Mouse (Mus musculus): ENCODE data around the gene Mcf2l. TPM values are rescaled to one million over a fixed set of nuclear protein-coding genes. Genes with fewer than 3 reads are reported as not detected.

Gene Mcf2l
- polyA plus RNA-seq, 1 experiment from 2014 or later, result 97.0 TPM

DNA sequence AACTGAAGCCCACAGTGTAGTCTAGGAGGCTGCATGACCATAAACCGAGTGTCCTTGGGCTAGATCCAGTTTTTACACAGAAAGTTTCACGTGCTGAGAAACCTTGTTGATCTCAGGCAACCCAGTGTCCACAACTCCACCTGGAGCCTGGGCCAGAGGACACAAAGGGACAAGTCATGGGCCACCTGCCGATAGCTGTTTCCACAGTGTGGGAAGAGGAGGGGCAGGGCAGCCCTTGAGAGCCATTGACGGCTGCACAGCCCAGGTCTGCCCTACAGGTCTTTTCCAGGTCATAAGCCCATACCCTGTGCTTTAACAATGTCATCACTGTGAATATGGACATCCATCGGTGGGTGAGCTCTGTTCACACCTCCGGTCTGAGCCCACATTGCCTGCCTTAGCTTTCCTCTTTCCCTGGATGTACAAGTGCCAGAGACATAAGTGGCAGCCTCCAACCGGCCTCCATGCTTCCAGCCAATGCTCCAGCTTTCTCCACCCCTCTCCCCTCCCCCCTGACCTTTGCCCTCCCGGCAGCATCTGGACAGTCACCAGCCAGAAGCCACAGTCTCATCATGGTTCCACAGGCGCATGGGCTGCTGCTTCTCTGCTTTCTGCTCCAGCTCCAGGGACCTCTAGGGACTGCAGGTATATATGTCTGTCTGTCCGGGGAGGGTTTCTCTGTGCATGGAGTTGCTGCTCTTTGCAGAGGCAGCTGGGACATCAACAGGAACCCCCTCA lies 152.1 kb downstream of the Mcf2l start, which contains the start of gene F7:
TSS of gene F7 (plus strand) at position 548 of the 738 bp plus-strand sequence.
- Histone ChIP-seq H3K36me3 (peaks cover 3% of the 10 kb centered on the region; the same call in 1 of the 2 replicates), H3K4me1 (no peaks in the 10 kb centered on the region), H3K27me3 (replicated peaks) (no peaks in the 10 kb centered on the region), H3K27ac (no peak within 1 kb of the TSS), H3K4me2 (replicated peaks) (no peak within 1 kb of the TSS), H3K9ac (no peak within 1 kb of the TSS), H3K9me3 (no peaks in the 10 kb centered on the region), H3K4me3 (no peak within 1 kb of the TSS)
- no peak for ATAC-seq (ENCODE audit: low FRiP score, low read depth)
- WGBS, result 70% methylated on average over 10 of the region's 10 CpGs

DNA sequence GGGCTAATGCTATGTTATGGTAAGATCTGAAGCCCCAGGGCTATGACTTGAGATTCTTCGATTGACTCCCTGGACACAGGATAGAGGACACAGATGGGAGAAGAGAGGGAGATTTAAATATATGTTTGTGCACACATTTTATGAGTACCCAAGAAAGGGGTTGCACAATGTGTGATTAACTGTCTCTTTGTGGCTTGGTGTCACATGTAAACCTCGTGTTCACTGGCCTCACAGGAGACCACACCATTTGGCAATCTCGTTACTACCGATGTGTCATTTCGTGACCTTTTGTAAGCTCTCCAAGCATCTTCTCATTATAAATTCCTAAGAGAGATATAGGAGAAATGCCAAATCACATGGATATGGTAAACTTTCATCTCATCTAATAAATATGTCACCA lies 154.0 kb downstream of the Mcf2l start:
- Histone ChIP-seq H3K27me3 (replicated peaks) (no peaks in the 10 kb centered on the region), H3K4me1 (no peaks in the 10 kb centered on the region), H3K4me3 (no peak overlapping the region), H3K36me3 (no peaks in the 10 kb centered on the region), H3K9me3 (no peaks in the 10 kb centered on the region), H3K27ac (no peak overlapping the region), H3K4me2 (replicated peaks) (no peak overlapping the region), H3K9ac (no peak overlapping the region)
- 88% methylated on average over 5 of the region's 5 CpGs for WGBS
- no peak for ATAC-seq (ENCODE audit: low FRiP score, low read depth)

DNA sequence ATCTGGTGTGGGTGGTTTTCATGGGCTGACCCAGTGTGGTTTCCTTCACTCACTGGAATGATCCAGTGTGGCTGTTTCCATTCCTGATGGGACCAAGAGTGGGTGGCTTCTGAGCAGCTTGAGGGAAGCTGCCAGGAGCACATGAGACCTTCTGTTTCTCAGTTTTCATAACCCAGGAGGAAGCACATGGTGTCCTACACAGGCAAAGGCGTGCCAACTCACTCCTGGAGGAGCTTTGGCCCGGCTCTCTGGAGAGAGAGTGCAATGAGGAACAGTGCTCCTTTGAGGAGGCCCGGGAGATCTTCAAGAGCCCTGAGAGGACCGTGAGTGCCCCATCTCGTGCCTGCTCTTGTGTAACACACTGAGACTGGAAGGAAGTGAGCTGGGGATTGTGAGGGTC lies 154.9 kb downstream of the Mcf2l start:
- Histone ChIP-seq H3K27me3 (replicated peaks) (no peaks in the 10 kb centered on the region), H3K9me3 (no peaks in the 10 kb centered on the region), H3K4me1 (no peaks in the 10 kb centered on the region), H3K27ac (no peak overlapping the region), H3K4me3 (no peak overlapping the region), H3K4me2 (replicated peaks) (no peak overlapping the region), H3K9ac (no peak overlapping the region), H3K36me3 (no peaks in the 10 kb centered on the region)
- WGBS, result 79% methylated on average over 5 of the region's 5 CpGs
- no peak for ATAC-seq (ENCODE audit: low FRiP score, low read depth)

DNA sequence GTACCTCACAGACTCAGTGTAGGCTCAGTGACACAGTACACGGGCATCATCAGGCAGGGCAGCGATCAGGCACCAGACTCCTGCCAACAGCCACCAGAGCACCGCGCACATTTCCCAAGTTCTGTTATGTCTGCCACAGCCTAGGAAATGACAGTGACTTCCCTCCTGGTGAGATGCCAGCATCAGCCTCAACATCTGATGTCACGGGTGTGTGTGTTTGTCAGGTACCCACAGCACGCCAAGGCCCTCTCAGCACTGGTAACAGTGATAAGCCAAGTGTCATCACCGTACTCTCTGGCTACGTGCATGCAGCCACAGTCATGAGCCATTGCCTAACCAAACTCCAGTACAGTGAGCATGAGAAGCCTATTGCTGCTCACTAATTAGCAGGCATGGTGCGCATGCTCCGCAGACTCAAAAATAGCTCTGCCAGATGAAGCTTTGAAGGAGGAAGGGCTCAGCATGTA lies 162.8 kb downstream of the Mcf2l start:
- Histone ChIP-seq H3K27me3 (replicated peaks) (no peaks in the 10 kb centered on the region), H3K27ac (no peak overlapping the region), H3K4me1 (no peaks in the 10 kb centered on the region), H3K4me3 (no peak overlapping the region), H3K36me3 (no peaks in the 10 kb centered on the region), H3K9ac (no peak overlapping the region), H3K9me3 (no peaks in the 10 kb centered on the region), H3K4me2 (replicated peaks) (no peak overlapping the region)
- no peak for ATAC-seq (ENCODE audit: low FRiP score, low read depth)
- WGBS, result 93% methylated on average over 10 of the region's 10 CpGs

DNA sequence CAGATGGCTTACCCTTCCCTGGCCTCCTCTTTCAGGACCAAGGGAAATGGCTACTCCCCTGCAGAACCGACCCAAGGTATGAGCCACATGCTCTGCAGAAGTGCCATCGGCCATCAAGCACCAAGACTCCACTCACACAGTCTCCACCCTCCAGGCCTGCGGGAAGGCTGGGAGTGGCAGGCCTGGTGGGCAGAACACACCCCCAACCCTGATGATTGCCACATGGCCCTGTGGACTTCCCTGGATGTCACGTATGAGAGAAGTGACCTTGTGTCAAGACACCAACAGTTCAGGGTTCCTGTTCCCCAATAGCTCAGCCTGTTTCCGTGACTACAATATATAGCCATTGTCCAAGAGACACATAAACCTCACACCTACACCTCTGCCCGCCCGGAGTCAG lies 163.4 kb downstream of the Mcf2l start, which contains the start of gene F10:
TSS of gene F10 (plus strand) at position 294 of the 400 bp plus-strand sequence.
- 71% methylated on average over 7 of the region's 7 CpGs for WGBS
- Histone ChIP-seq H3K4me2 (replicated peaks) (no peak within 1 kb of the TSS), H3K9me3 (no peaks in the 10 kb centered on the region), H3K9ac (no peak within 1 kb of the TSS), H3K36me3 (no peaks in the 10 kb centered on the region), H3K27me3 (replicated peaks) (no peaks in the 10 kb centered on the region), H3K4me1 (no peaks in the 10 kb centered on the region), H3K27ac (no peak within 1 kb of the TSS), H3K4me3 (no peak within 1 kb of the TSS)
- no peak for ATAC-seq (ENCODE audit: low FRiP score, low read depth)

DNA sequence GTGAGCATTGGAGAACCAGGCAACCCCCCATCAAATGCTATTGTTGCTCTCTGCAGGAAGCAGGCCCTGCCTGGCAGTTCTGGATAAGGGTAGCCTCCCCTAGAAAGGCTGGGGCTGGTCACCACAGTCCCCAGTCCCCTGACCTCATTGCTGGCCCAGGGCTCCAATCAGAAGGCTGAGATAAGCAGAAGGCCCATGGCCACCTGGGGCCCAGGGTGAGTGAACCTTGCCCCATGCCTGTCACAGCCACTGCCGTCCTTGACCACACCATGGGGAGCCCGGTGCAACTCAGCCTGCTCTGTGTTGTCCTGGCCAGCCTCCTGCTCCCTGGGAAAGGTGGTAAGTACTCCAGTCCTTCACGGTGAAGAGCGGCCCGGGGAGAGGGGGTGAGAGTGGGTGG lies 164.0 kb downstream of the Mcf2l start:
- H3K4me3 ChIP-seq, result no peak overlapping the region
- 51% methylated on average over 5 of the region's 5 CpGs for WGBS
- H3K9ac ChIP-seq, result no peak overlapping the region
- no peaks in the 10 kb centered on the region for H3K9me3 ChIP-seq
- H3K4me1 ChIP-seq, result no peaks in the 10 kb centered on the region
- no peak overlapping the region for H3K4me2 ChIP-seq (replicated peaks)
- no peak overlapping the region for H3K27ac ChIP-seq
- no peak for ATAC-seq (ENCODE audit: low FRiP score, low read depth)
- no peaks in the 10 kb centered on the region for H3K36me3 ChIP-seq
- H3K27me3 ChIP-seq (replicated peaks), result no peaks in the 10 kb centered on the region

DNA sequence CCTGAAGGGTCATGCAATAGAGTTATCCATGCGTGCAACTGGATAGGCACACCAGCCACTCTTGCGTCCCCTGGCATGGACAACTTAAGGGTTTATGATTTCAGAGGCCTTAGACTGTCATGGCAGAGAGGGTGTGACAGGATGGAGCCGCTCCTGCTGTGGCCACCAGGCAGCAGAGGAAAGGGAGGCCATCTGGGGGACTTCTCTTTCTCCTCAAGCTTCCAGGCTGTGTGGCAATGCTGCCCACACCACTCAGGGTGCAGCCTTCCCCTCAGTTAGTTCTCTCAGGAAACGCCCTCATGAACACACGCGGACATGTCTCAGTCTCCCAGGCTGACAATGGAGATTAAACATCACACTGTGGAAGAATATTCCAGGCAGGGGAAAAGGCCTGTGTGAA lies 165.4 kb downstream of the Mcf2l start:
- no peak for ATAC-seq (ENCODE audit: low FRiP score, low read depth)
- no peak overlapping the region for H3K27ac ChIP-seq
- no peak overlapping the region for H3K4me3 ChIP-seq
- H3K4me2 ChIP-seq (replicated peaks), result no peak overlapping the region
- H3K4me1 ChIP-seq, result no peaks in the 10 kb centered on the region
- no peaks in the 10 kb centered on the region for H3K27me3 ChIP-seq (replicated peaks)
- no peaks in the 10 kb centered on the region for H3K36me3 ChIP-seq
- 90% methylated on average over 6 of the region's 6 CpGs for WGBS
- no peaks in the 10 kb centered on the region for H3K9me3 ChIP-seq
- H3K9ac ChIP-seq, result no peak overlapping the region

DNA sequence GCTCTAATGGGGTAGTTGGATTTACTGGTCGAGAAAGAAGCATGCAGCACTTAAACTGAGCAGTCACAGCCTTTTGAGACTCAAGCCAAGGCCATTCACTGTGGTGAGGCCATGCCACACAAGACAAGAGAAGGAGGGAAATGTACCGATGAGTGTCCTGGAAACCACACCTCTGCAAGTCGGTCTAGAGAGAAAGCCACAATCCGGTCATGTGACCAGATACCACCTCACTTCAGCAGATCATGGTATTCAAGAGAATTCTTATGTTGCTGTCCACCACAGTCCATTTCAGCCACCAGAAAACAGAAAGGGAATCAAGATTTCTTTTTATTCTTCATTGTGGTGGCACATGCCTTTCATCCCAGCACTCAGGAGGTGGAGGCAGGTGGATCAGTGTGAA lies 167.9 kb downstream of the Mcf2l start:
- Histone ChIP-seq H3K9ac (no peak overlapping the region), H3K4me3 (no peak overlapping the region), H3K27me3 (replicated peaks) (no peaks in the 10 kb centered on the region), H3K27ac (no peak overlapping the region), H3K4me1 (no peaks in the 10 kb centered on the region), H3K9me3 (no peaks in the 10 kb centered on the region), H3K36me3 (no peaks in the 10 kb centered on the region), H3K4me2 (replicated peaks) (no peak overlapping the region)
- WGBS, result 85% methylated on average over 4 of the region's 4 CpGs
- ATAC-seq (ENCODE audit: low FRiP score, low read depth), result no peak

DNA sequence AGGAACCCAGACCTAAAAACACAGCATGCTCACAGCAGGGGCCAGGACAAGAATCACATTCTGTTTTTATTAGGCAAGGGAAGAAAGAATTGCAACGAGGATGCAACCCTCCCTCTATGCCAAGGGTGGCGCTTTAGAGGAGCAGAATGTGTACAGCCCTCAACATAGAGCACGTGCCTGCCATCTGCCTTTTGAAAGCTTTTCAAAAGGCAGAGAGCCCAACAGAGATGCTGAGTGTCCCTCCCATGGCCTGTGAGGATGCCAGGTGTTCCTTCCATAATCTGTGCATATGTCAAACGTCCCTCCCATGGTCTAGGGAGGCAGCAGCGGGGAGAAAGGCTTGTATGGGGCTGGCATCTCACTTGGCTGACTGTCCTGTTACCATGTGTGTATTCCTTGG lies 174.0 kb downstream of the Mcf2l start:
- no peak overlapping the region for H3K4me2 ChIP-seq (replicated peaks)
- no peak overlapping the region for H3K27ac ChIP-seq
- ATAC-seq (ENCODE audit: low FRiP score, low read depth), result no peak
- no peak overlapping the region for H3K9ac ChIP-seq
- no peaks in the 10 kb centered on the region for H3K27me3 ChIP-seq (replicated peaks)
- no peak overlapping the region for H3K4me3 ChIP-seq
- H3K36me3 ChIP-seq, result no peaks in the 10 kb centered on the region
- 56% methylated on average over 5 of the region's 5 CpGs for whole genome bisulfite sequencing
- no peaks in the 10 kb centered on the region for H3K9me3 ChIP-seq
- no peaks in the 10 kb centered on the region for H3K4me1 ChIP-seq

DNA sequence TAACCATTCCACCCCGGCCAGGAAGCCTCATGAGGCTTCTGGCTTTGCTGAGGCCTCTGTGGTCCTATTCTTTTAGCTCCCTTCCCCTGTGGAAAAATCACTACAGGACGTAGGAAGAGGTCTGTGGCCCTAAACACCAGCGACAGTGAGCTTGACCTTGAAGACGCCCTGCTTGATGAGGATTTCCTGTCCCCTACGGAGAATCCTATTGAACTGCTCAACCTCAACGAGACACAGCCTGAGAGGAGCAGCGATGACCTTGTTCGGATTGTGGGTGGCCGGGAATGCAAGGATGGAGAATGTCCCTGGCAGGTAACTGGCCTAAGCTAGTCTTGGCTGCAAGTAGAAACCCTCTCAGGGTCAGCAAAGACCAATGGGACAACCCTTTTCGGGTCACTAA lies 176.9 kb downstream of the Mcf2l start:
- Histone ChIP-seq H3K27ac (no peak overlapping the region), H3K9me3 (no peaks in the 10 kb centered on the region), H3K4me3 (no peak overlapping the region), H3K27me3 (replicated peaks) (no peaks in the 10 kb centered on the region), H3K9ac (no peak overlapping the region), H3K4me1 (no peaks in the 10 kb centered on the region), H3K4me2 (replicated peaks) (no peak overlapping the region), H3K36me3 (no peaks in the 10 kb centered on the region)
- WGBS, result 84% methylated on average over 10 of the region's 10 CpGs
- ATAC-seq (ENCODE audit: low FRiP score, low read depth), result no peak

DNA sequence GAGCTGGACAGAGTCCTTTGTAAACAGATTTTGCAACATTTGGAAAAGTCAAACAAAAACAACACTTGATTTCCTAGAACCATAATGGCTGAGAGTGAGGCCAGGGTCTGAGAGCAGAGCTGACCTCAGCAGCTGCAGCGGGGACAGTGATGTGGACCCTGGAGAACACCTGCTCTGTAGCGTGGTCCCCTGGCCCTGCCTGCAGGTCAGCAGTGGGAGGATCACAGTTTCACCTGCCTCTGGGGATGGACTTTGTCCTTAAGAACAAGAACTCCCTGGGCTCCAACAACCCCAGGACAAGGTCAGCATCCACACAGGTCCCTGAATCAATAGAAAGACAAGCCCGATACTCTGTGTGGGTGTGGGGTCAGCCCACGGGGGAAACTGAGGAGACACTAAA lies 183.7 kb downstream of the Mcf2l start:
- Histone ChIP-seq H3K27me3 (replicated peaks) (no peaks in the 10 kb centered on the region), H3K36me3 (no peaks in the 10 kb centered on the region), H3K9me3 (no peaks in the 10 kb centered on the region), H3K9ac (no peak overlapping the region), H3K4me1 (no peaks in the 10 kb centered on the region), H3K27ac (no peak overlapping the region), H3K4me2 (replicated peaks) (no peak overlapping the region), H3K4me3 (no peak overlapping the region)
- no peak for ATAC-seq (ENCODE audit: low FRiP score, low read depth)
- 88% methylated on average over 4 of the region's 4 CpGs for WGBS

DNA sequence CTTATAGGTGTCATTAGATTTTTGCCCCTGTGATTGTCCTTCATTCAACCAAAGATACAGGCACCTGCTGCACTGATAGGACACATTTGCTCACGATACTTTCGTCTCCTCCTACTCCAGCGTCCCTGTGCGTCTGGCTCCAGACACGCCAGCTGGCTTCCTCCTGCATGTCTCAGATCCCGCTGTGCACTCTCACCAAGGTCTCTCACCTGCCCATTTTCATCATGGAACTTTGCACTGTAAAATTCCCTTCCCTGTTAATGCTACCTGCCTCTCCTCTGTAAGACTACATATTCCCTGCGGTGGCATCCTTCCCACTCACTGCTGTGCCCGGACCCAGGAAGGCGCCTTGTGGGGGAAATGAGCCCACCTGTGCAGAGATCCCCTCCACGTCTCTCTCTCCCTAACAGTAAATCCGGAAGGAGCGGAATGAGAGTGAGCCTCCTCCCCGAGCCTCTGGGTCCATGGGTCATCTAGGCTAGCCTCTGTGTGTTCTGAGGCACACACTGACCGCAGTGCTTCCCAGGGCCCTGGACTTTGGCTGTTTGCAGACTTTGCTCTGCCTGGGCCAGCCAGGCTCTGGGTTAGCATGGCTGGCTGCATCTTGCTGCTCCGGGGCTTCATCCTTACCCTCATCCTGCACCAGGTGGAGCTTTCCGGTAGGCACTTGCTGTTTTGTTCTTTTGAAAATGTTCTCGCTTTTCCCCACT lies 187.0 kb downstream of the Mcf2l start, which contains the start of gene Proz:
TSS of gene Proz (plus strand) at position 474 of the 710 bp plus-strand sequence.
- Histone ChIP-seq H3K9ac (no peak within 1 kb of the TSS), H3K4me1 (no peaks in the 10 kb centered on the region), H3K27ac (no peak within 1 kb of the TSS), H3K9me3 (no peaks in the 10 kb centered on the region), H3K27me3 (replicated peaks) (no peaks in the 10 kb centered on the region), H3K4me2 (replicated peaks) (no peak within 1 kb of the TSS), H3K36me3 (no peaks in the 10 kb centered on the region), H3K4me3 (no peak within 1 kb of the TSS)
- ATAC-seq (ENCODE audit: low FRiP score, low read depth), result no peak
- 84% methylated on average over 17 of the region's 17 CpGs for WGBS
